ENCODE assay signal across 16 mouse cellular contexts in genomic region chr6:113396270-113397030, GRCm38 (mm10). TPM values are rescaled to one million over a fixed set of nuclear protein-coding genes. Genes with fewer than 3 reads are reported as not detected.
"Had no signal": no experiment of that assay in that cellular context is flagged by ENCODE, and none has a peak within 500 bp of the region (broad histone marks: within the 10 kb centered on the region; RNA-seq: fewer than 3 reads in every experiment).

No protein-coding gene starts in this region.

- H3K9ac ChIP-seq: liver, embryonic 13.5 days had no signal

- H3K27ac ChIP-seq: kidney, postnatal 0 days; left cerebral cortex, adult 2 months; liver, embryonic 13.5 days had no signal

- H3K4me3 ChIP-seq: left cerebral cortex, adult 2 months; liver, embryonic 13.5 days had no signal

- H3K9me3 ChIP-seq: liver, embryonic 13.5 days had no signal

- H3K4me2 ChIP-seq: liver, embryonic 13.5 days; midbrain, embryonic 11.5 days had no signal

- DNase-seq: kidney, postnatal 36 days; layer of hippocampus, postnatal 36 days; liver, embryonic 13.5 days; lung, adult 2 months; lung, postnatal 14 days; lung, postnatal 4 days; midbrain, embryonic 14.5 days; thymus, adult 2 months; thymus, postnatal 14 days; thymus, postnatal 4 days had no signal

RNA-seq across cellular contexts. Expression of gene Cidec, which starts 39.1 kb away (rescaled TPM):
- polyA plus RNA-seq: kidney, embryonic 14.5 days; limb, embryonic 11.5 days; midbrain, embryonic 11.5 days; midbrain, embryonic 14.5 days; neural tube, embryonic 14.5 days had no signal
